Mouse (Mus musculus): Measurements from ENCODE around the gene Pax6. TPM values are rescaled to one million over a fixed set of nuclear protein-coding genes. Genes with fewer than 3 reads are reported as not detected.
A peak's percentile ranks its signal among the peaks of the same experiment; 100 is the strongest.

Pax6 gene
- polyA plus RNA-seq, 1 experiment from 2014 or later: 13.5 TPM

DNA sequence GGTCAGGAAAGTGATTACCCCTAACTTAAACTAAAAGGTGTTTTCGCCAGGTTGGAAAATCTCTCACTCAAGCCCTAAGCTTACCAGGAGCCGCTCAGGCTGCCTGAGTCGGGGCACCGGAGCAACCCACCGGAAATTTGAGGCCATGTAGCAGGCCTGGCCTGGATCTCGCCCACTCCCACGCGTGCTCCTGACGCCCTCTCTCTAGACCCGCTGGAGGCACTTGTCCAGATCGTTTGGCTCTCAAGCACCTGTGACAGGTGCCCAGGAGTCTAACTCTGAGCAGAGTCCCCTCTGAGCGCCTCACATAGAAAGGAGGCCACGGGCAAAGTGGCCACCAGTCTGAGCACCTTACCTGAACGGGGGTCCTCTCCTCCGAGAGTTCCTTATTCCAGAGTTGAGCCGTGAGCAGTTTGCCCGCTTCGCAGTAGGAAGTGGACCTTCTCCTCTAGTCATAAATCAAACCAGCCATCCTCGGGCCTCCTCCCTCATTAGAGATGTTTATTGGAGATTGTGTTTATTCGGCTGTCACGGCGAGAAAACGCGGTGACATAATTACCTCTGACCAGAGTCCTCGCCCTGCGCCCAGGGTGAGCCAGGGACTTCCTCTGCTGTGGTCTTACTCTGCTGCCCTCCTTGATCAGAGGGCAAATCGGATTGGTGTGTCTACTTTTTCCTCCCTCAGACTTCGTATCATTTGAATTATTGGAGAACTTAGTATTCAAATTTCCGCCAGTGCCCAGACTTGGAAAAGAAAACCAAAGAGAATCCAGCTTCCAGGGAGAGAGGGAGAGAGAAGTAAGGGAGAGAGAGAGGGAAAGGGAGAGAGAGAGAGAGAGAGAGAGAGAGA lies 1.4 kb downstream of the Pax6 start:
- H3K4me1 ChIP-seq (ENCODE audit: control insufficient read depth, insufficient read depth, low read length): peaks cover 6% of the 10 kb centered on the region; the same call in 1 of the 2 replicates
- no peaks in the 10 kb centered on the region for H3K9me3 ChIP-seq (ENCODE audit: control insufficient read depth, low read length)
- H3K27me3 ChIP-seq (ENCODE audit: control insufficient read depth, insufficient read depth, low read length): peaks cover 50% of the 10 kb centered on the region
- 4% methylated on average over 29 of the region's 29 CpGs for WGBS
- H3K4me2 ChIP-seq (ENCODE audit: low read depth, low read length): peak overlapping the region; percentile 35; the same call in 1 of the 2 replicates
- no peak for ATAC-seq (ENCODE audit: low read depth)
- peak overlapping the region; percentile 15 for H3K4me3 ChIP-seq (ENCODE audit: low read depth, low read length)
- H3K27ac ChIP-seq (ENCODE audit: low read depth, low read length): no peak overlapping the region
- no peak overlapping the region for H3K9ac ChIP-seq (replicated peaks; ENCODE audit: low read depth, low read length)
- H3K36me3 ChIP-seq (ENCODE audit: control insufficient read depth, insufficient read depth, low read length): no peaks in the 10 kb centered on the region

- H3K4me3 ChIP-seq (ENCODE audit: low read depth, low read length): no peak overlapping the region
- peaks cover 6% of the 10 kb centered on the region; the same call in 1 of the 2 replicates for H3K4me1 ChIP-seq (ENCODE audit: control insufficient read depth, insufficient read depth, low read length)
- H3K9ac ChIP-seq (replicated peaks; ENCODE audit: low read depth, low read length): no peak overlapping the region
- no peaks in the 10 kb centered on the region for H3K36me3 ChIP-seq (ENCODE audit: control insufficient read depth, insufficient read depth, low read length)
- 0 out of 2 replicates have a peak overlapping the region, but pooled peaks have one; percentile 35 for H3K4me2 ChIP-seq (ENCODE audit: low read depth, low read length)
- 15% methylated on average over 6 of the region's 6 CpGs for WGBS
- no peak for ATAC-seq (ENCODE audit: low read depth)
- no peak overlapping the region for H3K27ac ChIP-seq (ENCODE audit: low read depth, low read length)
- H3K9me3 ChIP-seq (ENCODE audit: control insufficient read depth, low read length): no peaks in the 10 kb centered on the region
- peaks cover 44% of the 10 kb centered on the region for H3K27me3 ChIP-seq (ENCODE audit: control insufficient read depth, insufficient read depth, low read length)
These were observed 2.0 kb downstream of the Pax6 start for GRCm38 (mm10) chr2:105670731-105671095.

DNA sequence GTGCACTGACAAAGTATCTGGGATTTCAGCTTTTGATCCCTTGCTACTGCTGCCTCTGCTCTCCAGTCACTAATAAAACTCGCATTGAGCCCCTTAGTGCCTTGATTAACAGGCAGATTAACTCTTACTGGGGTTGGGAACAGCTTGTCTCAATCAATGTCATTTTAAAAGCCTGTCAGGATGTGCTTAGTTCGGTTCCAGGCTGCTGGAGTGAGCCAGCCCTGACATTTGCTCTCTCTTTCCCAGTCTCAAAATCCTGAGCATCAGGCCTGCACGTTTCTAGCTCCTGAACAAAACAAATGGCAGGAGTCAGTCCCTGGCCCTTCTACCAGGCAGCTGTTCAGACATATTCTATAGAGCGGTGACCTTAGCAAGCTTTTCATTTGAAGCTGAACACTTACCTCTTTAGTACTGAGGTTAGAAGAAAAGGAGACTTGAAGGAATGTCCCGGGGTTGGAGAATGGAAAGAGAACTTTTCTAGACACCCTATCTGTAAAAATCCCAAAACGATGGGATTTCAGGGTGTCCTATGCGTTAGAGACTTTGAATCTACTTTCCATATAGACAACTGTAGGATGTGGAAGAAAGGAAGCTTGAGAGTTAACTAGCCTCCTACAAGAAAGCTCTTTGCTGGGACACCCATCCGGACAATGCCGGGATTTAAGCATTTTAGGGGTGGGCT lies 2.6 kb downstream of the Pax6 start:
- peaks cover 43% of the 10 kb centered on the region for H3K27me3 ChIP-seq (ENCODE audit: control insufficient read depth, insufficient read depth, low read length)
- H3K4me2 ChIP-seq (ENCODE audit: low read depth, low read length): no peak overlapping the region; the same call in 1 of the 2 replicates
- H3K9ac ChIP-seq (replicated peaks; ENCODE audit: low read depth, low read length): no peak overlapping the region
- H3K9me3 ChIP-seq (ENCODE audit: control insufficient read depth, low read length): no peaks in the 10 kb centered on the region
- no peak for ATAC-seq (ENCODE audit: low read depth)
- H3K36me3 ChIP-seq (ENCODE audit: control insufficient read depth, insufficient read depth, low read length): no peaks in the 10 kb centered on the region
- peaks cover 6% of the 10 kb centered on the region for H3K4me1 ChIP-seq (ENCODE audit: control insufficient read depth, insufficient read depth, low read length)
- H3K4me3 ChIP-seq (ENCODE audit: low read depth, low read length): no peak overlapping the region
- WGBS: 11% methylated on average over 9 of the region's 9 CpGs
- no peak overlapping the region for H3K27ac ChIP-seq (ENCODE audit: low read depth, low read length)

DNA sequence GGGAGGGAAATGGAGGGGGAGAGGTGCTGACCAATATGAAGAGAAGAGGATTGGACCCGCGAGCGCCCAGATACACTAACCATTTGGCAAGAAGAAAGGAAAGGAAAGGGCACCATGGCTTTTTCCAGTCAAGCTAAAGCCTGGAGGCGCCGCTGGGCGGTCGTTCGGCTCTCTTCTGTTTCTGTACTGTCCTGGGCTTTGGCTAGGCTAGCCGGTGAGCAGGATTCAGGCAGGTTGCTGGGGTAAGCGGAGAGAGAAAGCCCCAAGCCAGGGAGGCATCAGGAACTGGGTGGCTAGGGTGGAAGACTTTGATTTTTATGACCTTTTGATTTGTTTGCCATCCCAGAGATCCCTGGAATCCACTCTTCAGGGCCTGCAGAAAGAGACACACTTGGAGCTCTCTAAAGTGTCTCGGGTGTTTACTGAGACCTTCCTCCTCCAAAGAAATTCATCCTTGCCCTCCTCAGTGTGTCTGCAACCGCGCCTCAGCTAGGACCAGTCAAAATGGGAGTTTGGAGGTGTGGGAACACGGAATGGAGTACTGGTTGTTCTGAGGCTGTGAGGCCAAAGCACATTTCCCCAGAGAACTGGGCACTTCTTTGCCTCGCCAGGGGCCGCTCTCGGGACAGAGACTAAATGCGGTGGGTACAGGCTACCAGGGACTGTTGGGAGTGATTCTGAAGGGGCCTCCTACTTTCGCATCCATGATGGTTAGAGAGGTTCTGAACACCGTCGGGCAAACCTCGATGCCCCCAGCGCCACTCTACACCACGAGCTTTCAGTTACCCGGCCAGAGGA lies 3.3 kb downstream of the Pax6 start:
- ATAC-seq (ENCODE audit: low read depth): no peak
- Histone ChIP-seq H3K4me1 (ENCODE audit: control insufficient read depth, insufficient read depth, low read length) (peaks cover 11% of the 10 kb centered on the region), H3K9me3 (ENCODE audit: control insufficient read depth, low read length) (no peaks in the 10 kb centered on the region), H3K27ac (ENCODE audit: low read depth, low read length) (no peak overlapping the region), H3K36me3 (ENCODE audit: control insufficient read depth, insufficient read depth, low read length) (no peaks in the 10 kb centered on the region), H3K4me2 (ENCODE audit: low read depth, low read length) (peak overlapping the region; percentile 1; the same call in 1 of the 2 replicates), H3K4me3 (ENCODE audit: low read depth, low read length) (no peak overlapping the region; the same call in 1 of the 2 replicates), H3K27me3 (ENCODE audit: control insufficient read depth, insufficient read depth, low read length) (peaks cover 40% of the 10 kb centered on the region), H3K9ac (replicated peaks; ENCODE audit: low read depth, low read length) (no peak overlapping the region)
- WGBS: 8% methylated on average over 25 of the region's 25 CpGs

DNA sequence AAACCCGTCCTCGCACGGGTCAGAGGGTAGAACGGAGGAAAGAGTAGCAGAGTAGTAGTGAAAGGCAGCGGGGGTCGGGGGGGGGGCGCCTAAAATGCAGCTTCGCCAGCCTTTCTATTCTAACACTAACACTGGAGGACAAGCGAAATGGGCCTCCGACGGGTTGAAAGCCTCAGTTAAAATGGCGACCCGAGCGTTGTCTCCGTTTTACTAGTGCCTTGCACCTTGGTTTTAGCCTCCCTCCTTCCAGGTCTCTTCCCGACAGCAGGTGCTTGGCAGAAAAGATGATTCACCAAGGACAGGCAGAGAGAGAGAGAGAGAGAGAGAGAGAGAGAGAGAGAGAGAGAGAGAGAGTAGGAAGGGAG lies 3.9 kb downstream of the Pax6 start:
- Histone ChIP-seq H3K4me3 (ENCODE audit: low read depth, low read length) (no peak overlapping the region; the same call in 1 of the 2 replicates), H3K27me3 (ENCODE audit: control insufficient read depth, insufficient read depth, low read length) (peaks cover 42% of the 10 kb centered on the region), H3K9ac (replicated peaks; ENCODE audit: low read depth, low read length) (no peak overlapping the region)

GRCm38 (mm10) chr2:105673054-105673453 lies 4.4 kb downstream of the Pax6 start:
- no peaks in the 10 kb centered on the region for H3K9me3 ChIP-seq (ENCODE audit: control insufficient read depth, low read length)
- H3K27me3 ChIP-seq (ENCODE audit: control insufficient read depth, insufficient read depth, low read length): peaks cover 41% of the 10 kb centered on the region
- H3K4me1 ChIP-seq (ENCODE audit: control insufficient read depth, insufficient read depth, low read length): peaks cover 11% of the 10 kb centered on the region
- no peaks in the 10 kb centered on the region for H3K36me3 ChIP-seq (ENCODE audit: control insufficient read depth, insufficient read depth, low read length)
- H3K4me2 ChIP-seq (ENCODE audit: low read depth, low read length): peak overlapping the region; percentile 62; the same call in 1 of the 2 replicates
- no peak for ATAC-seq (ENCODE audit: low read depth)
- 2% methylated on average over 6 of the region's 6 CpGs for WGBS
- no peak overlapping the region for H3K9ac ChIP-seq (replicated peaks; ENCODE audit: low read depth, low read length)
- H3K4me3 ChIP-seq (ENCODE audit: low read depth, low read length): 0 out of 2 replicates have a peak overlapping the region, but pooled peaks have one; percentile 10
- no peak overlapping the region for H3K27ac ChIP-seq (ENCODE audit: low read depth, low read length)

More for the DNA sequence above, 3.9 kb downstream of the Pax6 start:
- H3K4me1 ChIP-seq (ENCODE audit: control insufficient read depth, insufficient read depth, low read length): peaks cover 11% of the 10 kb centered on the region
- peak overlapping the region; percentile 1; the same call in 1 of the 2 replicates for H3K4me2 ChIP-seq (ENCODE audit: low read depth, low read length)
- no peaks in the 10 kb centered on the region for H3K9me3 ChIP-seq (ENCODE audit: control insufficient read depth, low read length)
- no peaks in the 10 kb centered on the region for H3K36me3 ChIP-seq (ENCODE audit: control insufficient read depth, insufficient read depth, low read length)
- no peak overlapping the region for H3K27ac ChIP-seq (ENCODE audit: low read depth, low read length)
- no peak for ATAC-seq (ENCODE audit: low read depth)
- WGBS: 2% methylated on average over 16 of the region's 16 CpGs

- no peaks in the 10 kb centered on the region for H3K9me3 ChIP-seq (ENCODE audit: control insufficient read depth, low read length)
These were observed 4.9 kb downstream of the Pax6 start for GRCm38 (mm10) chr2:105673631-105674060.

DNA sequence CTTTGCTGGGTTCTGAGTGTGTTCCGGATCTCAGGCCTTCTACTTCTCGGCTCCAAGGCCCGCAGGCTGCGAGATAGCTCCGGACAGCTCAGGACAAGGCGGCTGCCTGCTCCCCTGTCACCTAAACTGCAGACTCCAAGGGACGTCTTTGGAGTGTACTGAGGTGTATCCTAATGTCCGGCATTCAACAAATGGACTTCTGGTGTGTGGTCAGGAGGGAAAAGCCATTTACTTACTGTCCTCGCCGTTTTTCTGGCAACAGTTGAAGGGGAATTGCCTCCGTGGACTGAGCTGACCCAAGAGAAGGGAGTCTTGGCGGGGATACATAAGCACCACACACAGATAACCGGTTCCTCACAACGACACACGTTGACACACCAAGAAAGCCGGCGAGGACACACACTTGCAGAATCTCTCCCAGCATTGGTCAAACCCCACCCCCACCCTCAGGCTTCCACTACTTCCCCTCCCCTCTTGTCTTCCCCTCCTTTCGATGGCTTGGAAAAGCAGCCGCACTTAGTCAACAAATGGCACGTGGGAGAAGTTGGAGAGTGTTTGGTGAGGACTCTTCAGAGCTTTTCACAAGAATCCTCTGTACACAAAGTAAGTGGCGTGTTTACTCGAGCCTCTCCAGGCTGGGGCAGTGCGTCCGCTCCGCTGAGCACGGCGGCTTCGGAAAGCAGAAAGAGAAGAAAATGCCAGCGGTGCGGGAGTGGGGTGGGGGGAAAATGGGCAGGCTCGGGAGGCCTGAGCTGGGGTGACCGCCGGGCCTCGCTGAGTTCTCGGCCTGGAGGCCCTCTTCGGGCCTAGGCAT lies 5.6 kb downstream of the Pax6 start:
- Histone ChIP-seq H3K36me3 (ENCODE audit: control insufficient read depth, insufficient read depth, low read length) (no peaks in the 10 kb centered on the region), H3K27ac (ENCODE audit: low read depth, low read length) (no peak overlapping the region; the same call in 1 of the 2 replicates), H3K9me3 (ENCODE audit: control insufficient read depth, low read length) (no peaks in the 10 kb centered on the region), H3K9ac (replicated peaks; ENCODE audit: low read depth, low read length) (0 out of 2 replicates have a peak overlapping the region, but pooled peaks have one; percentile 29), H3K4me1 (ENCODE audit: control insufficient read depth, insufficient read depth, low read length) (peaks cover 11% of the 10 kb centered on the region), H3K4me2 (ENCODE audit: low read depth, low read length) (peak overlapping the region; percentile 62), H3K4me3 (ENCODE audit: low read depth, low read length) (peak overlapping the region; percentile 40), H3K27me3 (ENCODE audit: control insufficient read depth, insufficient read depth, low read length) (peaks cover 38% of the 10 kb centered on the region)
- WGBS: 1% methylated on average over 35 of the region's 36 CpGs
- ATAC-seq (ENCODE audit: low read depth): no peak

More at GRCm38 (mm10) chr2:105673631-105674060, 4.9 kb downstream of the Pax6 start:
- ATAC-seq (ENCODE audit: low read depth): no peak
- Histone ChIP-seq H3K4me3 (ENCODE audit: low read depth, low read length) (0 out of 2 replicates have a peak overlapping the region, but pooled peaks have one; percentile 10), H3K9ac (replicated peaks; ENCODE audit: low read depth, low read length) (0 out of 2 replicates have a peak overlapping the region, but pooled peaks have one; percentile 16), H3K4me2 (ENCODE audit: low read depth, low read length) (peak overlapping the region; percentile 62; the same call in 1 of the 2 replicates), H3K27me3 (ENCODE audit: control insufficient read depth, insufficient read depth, low read length) (peaks cover 38% of the 10 kb centered on the region), H3K27ac (ENCODE audit: low read depth, low read length) (no peak overlapping the region), H3K36me3 (ENCODE audit: control insufficient read depth, insufficient read depth, low read length) (no peaks in the 10 kb centered on the region), H3K4me1 (ENCODE audit: control insufficient read depth, insufficient read depth, low read length) (peaks cover 11% of the 10 kb centered on the region)
- WGBS: 4% methylated on average over 10 of the region's 10 CpGs

All from neural tube, embryonic 14.5 days (tissue).